8 mouse cellular contexts compared by ENCODE assay signal in the genomic region with DNA sequence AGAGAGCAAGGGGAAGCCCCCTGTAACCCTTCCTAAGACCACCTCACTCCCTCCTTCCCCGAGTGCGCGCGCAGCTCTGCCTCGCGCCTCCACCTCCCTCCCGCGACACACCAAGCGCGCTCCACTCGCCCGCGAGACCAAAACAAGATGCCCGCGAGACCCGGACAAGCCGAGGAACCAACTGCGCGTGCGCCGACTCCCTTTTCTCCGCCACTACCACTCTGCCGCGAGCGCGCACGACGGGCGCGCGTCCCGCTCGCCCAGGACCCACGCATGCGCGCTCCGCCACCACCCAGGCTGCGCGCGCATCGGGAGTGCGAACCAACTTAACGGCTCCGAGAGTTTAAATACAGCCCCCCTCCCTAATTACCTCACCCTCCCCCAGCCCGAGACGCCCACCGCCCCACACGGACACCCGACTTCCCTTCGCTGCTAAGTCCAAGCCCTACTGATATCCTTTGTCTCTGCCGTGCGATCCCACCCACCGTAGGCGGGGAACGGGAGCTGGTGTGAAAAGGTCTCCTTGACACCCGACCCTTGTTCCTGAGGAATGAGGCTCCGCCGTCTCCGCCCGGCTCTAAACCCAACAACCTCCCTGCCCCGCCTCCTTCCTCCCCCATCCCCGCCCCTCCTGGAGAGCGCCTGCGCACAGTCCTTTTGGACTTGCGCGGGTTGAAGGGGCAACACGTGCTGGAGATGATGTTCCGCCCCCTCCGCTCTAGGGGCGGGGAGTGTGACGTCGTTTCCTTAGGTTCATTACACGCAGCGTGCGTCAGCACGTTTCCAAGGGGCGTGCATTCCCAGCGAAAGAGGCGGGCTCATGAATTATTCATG. TPM values are rescaled to one million over a fixed set of nuclear protein-coding genes. Genes with fewer than 3 reads are reported as not detected.
DNase-seq lines count a peak whose midpoint lies in the region; ATAC-seq and TF ChIP-seq lines count a peak whose summit lies in the region.

No protein-coding gene starts in this region.

- H3K4me3 ChIP-seq in cortical plate, adult 2 months (ENCODE audit: insufficient read depth, low read length), result peak overlapping the region; percentile 79
- peak overlapping the region; percentile 95 for H3K4me3 ChIP-seq in megakaryocyte, embryonic 14.5 days (replicated peaks)

- H3K36me3 ChIP-seq in megakaryocyte, embryonic 14.5 days (replicated peaks; ENCODE audit: low read length), result peaks cover 38% of the 10 kb centered on the region

- DNase-seq in gastrocnemius, adult 8-10 months (ENCODE audit: low spot score in 2 of 2), result peak; percentile 99
- DNase-seq in hindlimb bud, embryonic 11.5 days (ENCODE audit: extremely low spot score, low read depth, low spot score), result peak; percentile 99
- DNase-seq in left cerebral cortex, adult 8-10 months (ENCODE audit: low spot score in 2 of 2), result peak; percentile 97 to 99
- peak; percentile 100 for DNase-seq in right cerebral cortex, postnatal 10 days (ENCODE audit: low spot score in 2 of 2)
- peak; percentile 99 for DNase-seq in urinary bladder, postnatal 25 days (ENCODE audit: low spot score)

- no peaks in the 10 kb centered on the region for H3K9me3 ChIP-seq in megakaryocyte, embryonic 14.5 days

- no peak for TF ChIP-seq CTCF in cortical plate, adult 2 months (IDR thresholded peaks at IDR 0.05; ENCODE audit: extremely low read depth, insufficient read depth, low read length)

- peaks cover 10% of the 10 kb centered on the region; the same call in 1 of the 2 replicates for H3K4me1 ChIP-seq in cortical plate, adult 2 months (ENCODE audit: control insufficient read depth, insufficient read depth, low read length)
- H3K4me1 ChIP-seq in megakaryocyte, embryonic 14.5 days, result peaks cover 48% of the 10 kb centered on the region

- H3K27ac ChIP-seq in cortical plate, adult 2 months (ENCODE audit: insufficient read depth, low read length), result peak overlapping the region; percentile 95

- peak; percentile 94 for TF ChIP-seq POLR2A in cortical plate, adult 2 months (IDR thresholded peaks at IDR 0.05; ENCODE audit: extremely low read depth, insufficient read depth, low read length)

- ATAC-seq in activated CD4-positive, CD25-positive, alpha-beta regulatory T cell, adult 4 months, result peak; percentile 72

- H3K27me3 ChIP-seq in megakaryocyte, embryonic 14.5 days (replicated peaks), result no peaks in the 10 kb centered on the region

RNA-seq across cellular contexts. Expression of a gene that starts 1.1 kb away (rescaled TPM):
- polyA plus RNA-seq in activated CD4-positive, CD25-positive, alpha-beta regulatory T cell, adult 4 months (2017; shearing (Covaris generic)), result 10 to 100 TPM; 22.4 to 26.9 TPM
- polyA plus RNA-seq in cortical plate, adult 2 months (2012; rRNA removed), result 37.8 and 38.1 TPM in 2 replicates
- 10 to 100 TPM; 23.0 to 24.2 (median 23.3) TPM for total RNA-seq in gastrocnemius, adult 8-10 months (2022)
- 10 to 100 TPM; 42.8 to 57.8 (median 45.5) TPM for total RNA-seq in left cerebral cortex, adult 8-10 months (2022)
- polyA plus RNA-seq in megakaryocyte, embryonic 14.5 days (2012; ENCODE audit: insufficient read depth, low replicate concordance), result 88.7 and 584 TPM in 2 replicates

RNA-seq across cellular contexts. Expression of a gene that starts 1.3 kb away (rescaled TPM):
- 10 to 100 TPM in 1 of 2 experiments, 1 to 10 TPM in 1; 5.9 to 10.9 TPM for polyA plus RNA-seq in activated CD4-positive, CD25-positive, alpha-beta regulatory T cell, adult 4 months (2017; shearing (Covaris generic))
- 11.3 and 12.6 TPM in 2 replicates for polyA plus RNA-seq in cortical plate, adult 2 months (2012; rRNA removed)
- total RNA-seq in gastrocnemius, adult 8-10 months (2022), result under 1 TPM in 2 of 4 experiments, not detected in 2; 0.24 to 0.31 TPM
- 1 to 10 TPM; 5.9 to 8.7 (median 7.8) TPM for total RNA-seq in left cerebral cortex, adult 8-10 months (2022)
- 0.70 TPM in 1 of 2 replicates, not detected in the other for polyA plus RNA-seq in megakaryocyte, embryonic 14.5 days (2012; ENCODE audit: insufficient read depth, low replicate concordance)

RNA-seq across cellular contexts. Expression of a gene that starts 7.7 kb away (rescaled TPM):
- polyA plus RNA-seq in activated CD4-positive, CD25-positive, alpha-beta regulatory T cell, adult 4 months (2017; shearing (Covaris generic)), result 1 to 10 TPM; 7.2 to 8.8 TPM
- polyA plus RNA-seq in cortical plate, adult 2 months (2012; rRNA removed), result 26.9 and 27.6 TPM in 2 replicates
- total RNA-seq in gastrocnemius, adult 8-10 months (2022), result 1 to 10 TPM; 4.7 to 6.0 (median 5.3) TPM
- total RNA-seq in left cerebral cortex, adult 8-10 months (2022), result 10 to 100 TPM; 14.5 to 20.2 (median 15.9) TPM
- 104 and 105 TPM in 2 replicates for polyA plus RNA-seq in megakaryocyte, embryonic 14.5 days (2012; ENCODE audit: insufficient read depth, low replicate concordance)

RNA-seq across cellular contexts. Expression of a gene that starts 40.8 kb away (rescaled TPM):
- 10 to 100 TPM; 62.9 to 82.3 TPM for polyA plus RNA-seq in activated CD4-positive, CD25-positive, alpha-beta regulatory T cell, adult 4 months (2017; shearing (Covaris generic))
- 365 and 366 TPM in 2 replicates for polyA plus RNA-seq in cortical plate, adult 2 months (2012; rRNA removed)
- 10 to 100 TPM; 39.6 to 68.9 (median 47.7) TPM for total RNA-seq in gastrocnemius, adult 8-10 months (2022)
- total RNA-seq in left cerebral cortex, adult 8-10 months (2022), result 100 to 1,000 TPM; 149 to 216 (median 162) TPM
- polyA plus RNA-seq in megakaryocyte, embryonic 14.5 days (2012; ENCODE audit: insufficient read depth, low replicate concordance), result 582 and 1,005 TPM in 2 replicates

RNA-seq across cellular contexts. Expression of a gene that starts 44.9 kb away (rescaled TPM):
- under 1 TPM in 1 of 2 experiments, not detected in 1; 0.19 TPM for polyA plus RNA-seq in activated CD4-positive, CD25-positive, alpha-beta regulatory T cell, adult 4 months (2017; shearing (Covaris generic))
- polyA plus RNA-seq in cortical plate, adult 2 months (2012; rRNA removed), result 69.7 and 74.8 TPM in 2 replicates
- under 1 TPM in 2 of 4 experiments, not detected in 2; 0.10 to 0.16 TPM for total RNA-seq in gastrocnemius, adult 8-10 months (2022)
- total RNA-seq in left cerebral cortex, adult 8-10 months (2022), result 10 to 100 TPM; 76.3 to 78.9 (median 77.7) TPM
- polyA plus RNA-seq in megakaryocyte, embryonic 14.5 days (2012; ENCODE audit: insufficient read depth, low replicate concordance), result 5.9 and 8.4 TPM in 2 replicates

Comparison
In these comparisons a context has a peak if more than half of its experiments do, and no peak if none do; other contexts are left out.
1. Peak in every context shown above with its lines: DNase-seq, ATAC-seq, H3K4me3 ChIP-seq and H3K27ac ChIP-seq.